Mouse (Mus musculus) layer of hippocampus, postnatal 36 days (tissue): ENCODE measurements around the gene Astn1. TPM values are rescaled to one million over a fixed set of nuclear protein-coding genes. Genes with fewer than 3 reads are reported as not detected.

Source experiments
- DNase-seq, 2 experiments: peaks; one replicate each; pipeline ENCODE4 v3.0.0; 2022
- total RNA-seq, 2 experiments: library from RNA; stranded (reverse); gene quantifications; 2 replicates each; pipeline ENCODE4 v1.2.3; 2021

Astn1 gene
- total RNA-seq, 2 experiments from 2014 or later = 178 to 184 TPM

- DNase-seq = no peak
Measured at GRCm38 (mm10) chr1:158536867-158537266, 174.8 kb downstream of the Astn1 start.

- DNase-seq = no peak
Measured at GRCm38 (mm10) chr1:158545095-158545494, 183.0 kb downstream of the Astn1 start.

- DNase-seq = no peak
Measured at GRCm38 (mm10) chr1:158546513-158546912, 184.4 kb downstream of the Astn1 start.

- DNase-seq = peak; percentile 59 to 62
Measured at GRCm38 (mm10) chr1:158547592-158548211, 185.6 kb downstream of the Astn1 start.

- DNase-seq = no peak
Measured at GRCm38 (mm10) chr1:158548319-158548718, 186.2 kb downstream of the Astn1 start.

- no peak for DNase-seq
Measured at GRCm38 (mm10) chr1:158549616-158550015, 187.5 kb downstream of the Astn1 start.

- DNase-seq = no peak
Measured at GRCm38 (mm10) chr1:158551951-158552350, 189.9 kb downstream of the Astn1 start.

- DNase-seq = no peak
Measured at GRCm38 (mm10) chr1:158553341-158553740, 191.3 kb downstream of the Astn1 start.

- peak; percentile 18 to 24 for DNase-seq
Measured at GRCm38 (mm10) chr1:158554020-158554505, 192.0 kb downstream of the Astn1 start.

GRCm38 (mm10) chr1:158573168-158573567, 211.1 kb downstream of the Astn1 start:
- DNase-seq = no peak

GRCm38 (mm10) chr1:158573597-158573996, 211.5 kb downstream of the Astn1 start:
- no peak for DNase-seq

- DNase-seq = no peak
Measured at GRCm38 (mm10) chr1:158575997-158576396, 213.9 kb downstream of the Astn1 start.

GRCm38 (mm10) chr1:158581806-158582205, 219.7 kb downstream of the Astn1 start:
- peak; percentile 20 for DNase-seq

- no peak for DNase-seq
Measured at GRCm38 (mm10) chr1:158588903-158589302, 226.8 kb downstream of the Astn1 start.

GRCm38 (mm10) chr1:158596726-158597448, 234.8 kb downstream of the Astn1 start:
- peak; percentile 34 to 54 for DNase-seq

GRCm38 (mm10) chr1:158597996-158598395, 235.9 kb downstream of the Astn1 start:
- no peak for DNase-seq

- no peak for DNase-seq
Measured at GRCm38 (mm10) chr1:158599435-158599834, 237.4 kb downstream of the Astn1 start.

- no peak for DNase-seq
Measured at GRCm38 (mm10) chr1:158603056-158603455, 241.0 kb downstream of the Astn1 start.

- no peak for DNase-seq
Measured at GRCm38 (mm10) chr1:158604149-158604548, 242.1 kb downstream of the Astn1 start.

- DNase-seq = no peak
Measured at GRCm38 (mm10) chr1:158605597-158605996, 243.5 kb downstream of the Astn1 start.

GRCm38 (mm10) chr1:158606324-158606723, 244.3 kb downstream of the Astn1 start:
- DNase-seq = no peak

GRCm38 (mm10) chr1:158607201-158607600, 245.1 kb downstream of the Astn1 start:
- DNase-seq = no peak

- DNase-seq = no peak
Measured at GRCm38 (mm10) chr1:158615202-158615601, 253.1 kb downstream of the Astn1 start.

GRCm38 (mm10) chr1:158617943-158618342, 255.9 kb downstream of the Astn1 start:
- DNase-seq = no peak
